Mouse (Mus musculus) frontal cortex, postnatal 25 days (tissue): Measurements from ENCODE around the gene Mta3.

ENCODE experiments used
- DNase-seq, 2 experiments: peaks; one replicate each; pipeline ENCODE4 v3.0.0; 2022; ENCODE audit warnings: low spot score in 2 of 2

Mta3 gene

DNA sequence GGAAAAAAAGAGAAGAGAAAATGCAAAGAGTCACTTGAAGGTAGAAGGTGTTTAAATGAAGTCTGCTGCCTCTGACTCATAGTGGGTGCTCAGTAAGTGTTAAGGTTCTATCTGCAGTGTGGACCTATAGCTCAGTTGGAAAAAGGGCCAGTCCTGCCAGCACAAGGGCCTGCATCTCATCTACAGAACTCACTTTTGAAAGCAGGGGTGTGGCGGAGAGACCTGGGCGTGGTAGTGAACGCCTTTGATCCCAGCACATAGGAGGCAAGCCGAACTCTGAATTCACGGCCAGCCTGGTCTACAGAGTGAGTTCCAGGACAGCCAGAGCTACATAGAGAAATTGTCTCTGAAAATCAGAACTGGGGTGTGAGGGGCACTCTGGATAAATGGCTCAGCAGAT is 104.3 kb downstream of the Mta3 start:
- no peak for DNase-seq

DNA sequence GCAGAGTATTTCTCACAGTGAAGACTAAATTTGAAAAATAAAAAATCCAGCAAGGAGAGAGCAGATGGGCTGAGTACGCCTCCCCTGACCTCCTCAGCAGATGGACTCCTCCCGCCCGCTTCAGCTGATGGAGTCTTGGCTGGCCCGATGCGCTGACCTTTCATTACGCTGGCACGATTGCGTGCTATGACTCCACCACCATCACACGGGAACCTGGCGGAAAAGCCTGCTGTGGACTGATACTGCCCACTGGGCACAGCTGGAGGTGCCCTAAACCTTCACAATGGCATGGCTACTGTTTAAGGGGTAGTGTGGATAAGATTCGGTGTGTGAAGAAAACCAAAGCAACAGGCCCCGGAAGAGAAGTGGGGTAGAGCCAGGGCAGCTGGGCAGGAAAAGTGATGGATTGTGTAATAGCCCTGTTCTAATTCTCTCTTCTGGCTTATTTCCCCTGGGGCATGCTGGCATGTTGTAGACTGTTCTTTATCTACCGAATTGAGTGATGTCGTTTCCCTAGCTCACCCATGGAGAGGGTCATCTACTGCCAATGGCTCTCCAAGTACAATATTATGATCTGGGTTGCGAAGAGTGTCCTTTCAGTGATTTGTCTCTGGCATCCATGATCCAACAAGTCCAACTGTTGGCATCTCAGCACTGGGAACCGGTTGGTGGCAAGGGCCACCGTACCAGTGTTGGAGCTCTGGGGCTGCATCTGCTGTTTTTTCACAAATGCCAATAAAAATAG is 106.4 kb downstream of the Mta3 start:
- DNase-seq: no peak

DNA sequence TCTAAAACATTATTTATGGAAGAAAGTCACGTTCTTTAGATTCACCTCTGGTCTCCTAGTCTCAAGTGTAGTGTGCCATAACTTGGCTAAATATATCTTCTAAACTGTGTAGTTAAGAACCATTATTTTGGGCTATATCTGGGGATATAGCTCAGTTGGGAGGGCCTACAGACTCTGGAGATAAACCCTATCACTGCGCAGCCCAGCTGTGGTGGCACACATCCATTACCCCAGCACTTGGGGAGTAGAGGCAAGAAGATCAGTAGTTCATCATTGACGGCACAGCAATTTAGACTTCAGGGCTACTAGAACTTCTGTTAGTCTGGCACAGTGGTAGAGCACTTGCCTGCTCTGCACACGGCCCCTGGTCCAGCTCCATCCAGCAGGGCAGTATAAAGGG is 107.1 kb downstream of the Mta3 start:
- DNase-seq: no peak

- no peak for DNase-seq
Measured at GRCm38 (mm10) chr17:83816996-83817395, 111.0 kb downstream of the Mta3 start.

DNA sequence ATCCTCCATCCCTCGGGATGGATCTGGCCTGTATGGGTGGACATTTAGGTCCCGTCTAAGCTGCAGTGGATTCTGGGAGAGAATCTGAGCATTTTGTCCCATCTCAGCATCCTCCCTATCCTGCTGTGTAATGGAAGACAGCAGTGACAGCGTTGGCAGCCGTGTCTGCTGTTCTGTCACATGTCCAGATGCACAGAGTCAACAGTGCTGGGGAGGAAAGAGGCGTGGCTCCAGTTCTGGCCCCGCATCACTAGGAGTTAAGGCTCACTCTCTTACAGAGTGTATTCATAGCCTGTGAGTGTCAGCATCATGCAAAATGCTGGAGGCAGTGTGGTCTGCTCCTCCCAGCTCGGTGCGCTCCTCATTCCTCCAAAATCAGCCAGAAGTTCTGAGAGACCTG is 113.5 kb downstream of the Mta3 start:
- DNase-seq: no peak

- no peak for DNase-seq
Measured at GRCm38 (mm10) chr17:83820701-83821100, 114.7 kb downstream of the Mta3 start.

- DNase-seq: no peak
Measured at GRCm38 (mm10) chr17:83821876-83822275, 115.9 kb downstream of the Mta3 start.

- no peak for DNase-seq
Measured at GRCm38 (mm10) chr17:83823835-83824234, 117.9 kb downstream of the Mta3 start.

GRCm38 (mm10) chr17:83829356-83829755 is 123.4 kb downstream of the Mta3 start:
- DNase-seq: no peak

- no peak for DNase-seq
Measured at GRCm38 (mm10) chr17:83830616-83831292, 124.8 kb downstream of the Mta3 start.

GRCm38 (mm10) chr17:83834120-83834519 is 128.2 kb downstream of the Mta3 start:
- no peak for DNase-seq

DNA sequence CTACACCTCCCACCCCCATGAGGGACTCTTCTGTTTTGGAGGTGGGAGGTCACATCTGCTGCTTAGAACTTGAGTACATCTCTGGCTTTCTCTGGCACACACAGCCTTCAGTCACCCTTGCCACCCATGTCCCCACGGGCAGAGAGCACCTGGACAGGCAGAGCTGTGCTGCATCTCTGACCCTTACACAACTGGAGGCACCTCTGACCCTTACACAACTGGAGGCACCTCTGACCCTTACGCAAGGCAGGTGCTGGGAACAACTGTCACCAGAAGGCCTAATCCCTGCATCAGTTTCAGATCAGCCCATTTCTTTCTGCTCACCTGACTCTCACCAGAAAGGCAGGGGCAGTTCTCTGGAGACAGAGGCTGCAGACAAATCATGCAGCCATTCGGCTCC is 130.1 kb downstream of the Mta3 start:
- no peak for DNase-seq

- no peak for DNase-seq
Measured at GRCm38 (mm10) chr17:83837659-83838190, 131.8 kb downstream of the Mta3 start.

GRCm38 (mm10) chr17:83839132-83839531 is 133.2 kb downstream of the Mta3 start:
- no peak for DNase-seq

DNA sequence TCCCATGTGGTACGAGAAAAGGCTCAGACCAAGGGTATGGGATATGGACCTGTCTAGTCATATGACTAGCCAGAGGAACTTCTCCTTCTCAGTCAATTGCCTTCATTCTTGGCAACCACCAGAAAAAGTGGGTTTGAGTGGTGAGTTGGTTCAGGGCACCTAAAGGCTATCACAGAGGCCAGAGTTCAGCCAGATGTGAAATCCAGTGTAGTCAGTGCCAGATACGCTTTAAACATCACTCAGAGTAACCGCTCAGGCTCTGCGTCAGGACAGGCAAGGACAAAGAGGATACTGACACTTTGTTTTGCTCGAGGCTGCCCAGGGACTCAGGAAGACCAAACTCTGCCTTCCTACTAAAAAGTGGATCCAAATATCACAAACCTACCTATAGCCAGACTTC is 135.0 kb downstream of the Mta3 start:
- DNase-seq: no peak

- DNase-seq: no peak
Measured at GRCm38 (mm10) chr17:83843780-83844179, 137.8 kb downstream of the Mta3 start.

DNA sequence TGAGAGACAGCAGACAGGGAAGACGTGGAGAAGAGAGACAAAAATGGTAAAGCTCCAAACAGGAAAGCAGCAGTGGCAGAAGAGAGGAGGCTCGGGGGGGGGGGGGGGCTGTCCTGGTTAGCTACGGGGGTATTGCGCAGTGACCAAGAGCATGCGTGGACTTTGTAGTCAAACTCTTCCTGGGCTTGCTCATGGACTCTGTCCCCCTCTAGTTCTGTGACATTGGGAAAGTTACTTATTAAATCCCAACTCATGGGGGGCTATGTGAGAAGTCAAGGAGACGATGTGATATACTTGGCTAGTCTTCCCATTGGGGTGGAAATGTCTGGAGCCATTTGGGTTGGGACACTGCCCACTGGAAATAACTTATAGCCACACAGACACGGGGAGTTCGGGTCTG is 139.6 kb downstream of the Mta3 start:
- no peak for DNase-seq

GRCm38 (mm10) chr17:83846301-83847021 is 140.5 kb downstream of the Mta3 start:
- DNase-seq: no peak

GRCm38 (mm10) chr17:83847100-83847499 is 141.1 kb downstream of the Mta3 start:
- DNase-seq: no peak

GRCm38 (mm10) chr17:83847815-83848214 is 141.9 kb downstream of the Mta3 start, which contains the start of gene Haao:
Gene Haao (minus strand): TSS chr17:83847963.
- no peak for DNase-seq

GRCm38 (mm10) chr17:83848482-83848881 is 142.5 kb downstream of the Mta3 start:
- DNase-seq: no peak

- no peak for DNase-seq
Measured at GRCm38 (mm10) chr17:83849081-83849675, 143.2 kb downstream of the Mta3 start.
